Mouse (Mus musculus): ENCODE measurements around the gene Auh. TPM values are rescaled to one million over a fixed set of nuclear protein-coding genes. Genes with fewer than 3 reads are reported as not detected.

Auh gene
- polyA plus RNA-seq, 1 experiment from 2014 or later, result 61.7 TPM

DNA sequence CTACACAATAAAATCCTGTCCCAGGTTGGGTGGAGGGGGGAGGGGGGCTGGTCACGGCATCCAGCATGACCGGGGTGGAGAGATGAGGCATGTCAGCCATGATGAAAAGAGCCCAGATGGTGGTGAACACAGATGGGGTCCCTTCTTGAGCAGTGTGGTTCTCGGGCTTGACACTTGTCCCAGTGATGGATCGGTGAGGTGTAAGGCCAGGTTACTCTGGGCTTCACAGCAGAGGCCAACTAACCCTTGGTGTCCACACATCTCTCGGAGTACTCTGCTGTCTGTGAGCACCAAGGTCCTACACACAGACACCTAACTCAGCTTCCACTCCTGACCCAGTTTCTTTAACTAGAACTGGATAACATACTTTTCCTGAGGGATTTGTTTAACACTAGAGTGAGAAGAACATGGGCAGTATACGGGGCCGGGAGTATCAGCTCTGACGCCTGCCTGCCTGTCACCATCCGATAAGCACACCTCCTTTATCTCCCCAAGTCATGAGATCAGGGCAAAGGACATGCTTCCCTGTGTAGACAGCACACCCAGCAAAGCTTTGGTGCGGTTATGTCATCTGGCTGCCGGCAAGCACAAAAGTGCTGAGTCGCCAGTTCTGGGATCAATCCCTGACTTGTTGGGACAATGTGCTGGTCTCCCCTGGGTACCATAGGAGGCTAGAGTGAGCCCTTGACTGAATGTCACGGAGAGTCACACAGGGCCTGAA lies 98.3 kb downstream of the Auh start:
- H3K27me3 ChIP-seq (ENCODE audit: control insufficient read depth, insufficient read depth, low read length), result no peaks in the 10 kb centered on the region
- no peaks in the 10 kb centered on the region for H3K9me3 ChIP-seq (replicated peaks; ENCODE audit: control insufficient read depth, low read length)
- no peak overlapping the region for H3K9ac ChIP-seq (ENCODE audit: low read length)
- H3K4me3 ChIP-seq (ENCODE audit: low read length), result no peak overlapping the region
- H3K36me3 ChIP-seq (ENCODE audit: control insufficient read depth, insufficient read depth), result peaks cover 3% of the 10 kb centered on the region; the same call in 1 of the 2 replicates
- no peak for ATAC-seq (replicated peaks; ENCODE audit: extremely low read depth, insufficient read depth, low FRiP score)
- WGBS, result 53% methylated on average over 13 of the region's 13 CpGs
- H3K4me2 ChIP-seq (ENCODE audit: low read depth, low read length), result no peak overlapping the region
- H3K27ac ChIP-seq (ENCODE audit: low read length), result no peak overlapping the region
- peaks cover 8% of the 10 kb centered on the region for H3K4me1 ChIP-seq (ENCODE audit: control insufficient read depth, insufficient read depth, low read length)

DNA sequence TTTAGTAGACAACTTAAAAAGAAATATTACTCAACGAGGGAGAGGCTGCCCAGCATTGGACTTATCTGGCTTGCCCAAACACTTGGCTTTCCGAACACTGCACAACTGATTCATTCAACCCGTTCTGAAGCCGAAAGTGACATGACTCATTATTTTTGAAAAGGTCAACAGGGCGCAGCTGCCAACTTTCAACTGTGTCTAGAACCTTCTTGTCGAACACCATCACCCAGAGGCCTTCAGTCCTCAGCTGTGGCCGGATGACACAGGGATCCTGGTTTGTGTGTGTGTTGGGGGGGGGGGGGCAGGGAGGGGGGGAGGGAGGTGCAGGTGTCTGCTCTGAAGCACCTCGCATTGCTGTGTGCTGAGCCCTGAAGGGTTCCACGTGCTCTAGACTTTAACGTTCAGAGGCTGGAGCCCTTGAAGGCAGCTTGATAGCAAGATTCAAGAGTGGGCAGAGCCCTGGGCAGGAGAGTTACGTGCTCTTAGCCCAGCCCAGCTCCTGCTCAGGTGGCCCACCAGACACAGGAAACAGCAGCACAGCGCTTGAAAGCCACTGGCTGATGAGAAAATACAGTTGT lies 100.4 kb downstream of the Auh start:
- Histone ChIP-seq H3K4me1 (ENCODE audit: control insufficient read depth, insufficient read depth, low read length) (peaks cover 10% of the 10 kb centered on the region), H3K4me2 (ENCODE audit: low read depth, low read length) (no peak overlapping the region), H3K9me3 (replicated peaks; ENCODE audit: control insufficient read depth, low read length) (no peaks in the 10 kb centered on the region), H3K27ac (ENCODE audit: low read length) (peak overlapping the region; percentile 46; the same call in 1 of the 2 replicates), H3K36me3 (ENCODE audit: control insufficient read depth, insufficient read depth) (peaks cover 3% of the 10 kb centered on the region; the same call in 1 of the 2 replicates), H3K27me3 (ENCODE audit: control insufficient read depth, insufficient read depth, low read length) (no peaks in the 10 kb centered on the region), H3K9ac (ENCODE audit: low read length) (no peak overlapping the region), H3K4me3 (ENCODE audit: low read length) (no peak overlapping the region)
- 60% methylated on average over 12 of the region's 12 CpGs for WGBS
- peak; percentile 56 for ATAC-seq (replicated peaks; ENCODE audit: extremely low read depth, insufficient read depth, low FRiP score)

DNA sequence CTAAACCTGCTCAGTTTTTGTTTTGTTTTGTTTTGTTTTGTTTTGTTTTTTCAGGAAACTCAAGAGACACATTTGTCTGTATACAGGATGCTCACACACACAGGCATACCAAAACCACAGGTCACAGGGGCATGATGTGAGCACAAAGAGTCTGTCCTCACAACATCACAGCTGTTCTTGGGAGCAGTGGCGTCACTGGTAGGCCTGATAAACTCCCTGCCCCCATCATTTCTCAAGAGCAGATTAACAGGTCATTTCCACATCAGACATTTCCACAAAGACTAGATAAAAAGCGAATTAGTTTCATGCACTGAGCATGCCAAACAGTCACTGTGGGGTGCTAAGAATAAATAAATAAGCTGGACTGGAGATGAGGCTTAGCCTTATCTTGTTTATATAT lies 101.3 kb downstream of the Auh start:
- Histone ChIP-seq H3K9me3 (replicated peaks; ENCODE audit: control insufficient read depth, low read length) (no peaks in the 10 kb centered on the region), H3K36me3 (ENCODE audit: control insufficient read depth, insufficient read depth) (peaks cover under 1% of the 10 kb centered on the region; the same call in 1 of the 2 replicates), H3K4me3 (ENCODE audit: low read length) (no peak overlapping the region), H3K27me3 (ENCODE audit: control insufficient read depth, insufficient read depth, low read length) (no peaks in the 10 kb centered on the region), H3K27ac (ENCODE audit: low read length) (no peak overlapping the region), H3K4me2 (ENCODE audit: low read depth, low read length) (no peak overlapping the region), H3K4me1 (ENCODE audit: control insufficient read depth, insufficient read depth, low read length) (peaks cover 10% of the 10 kb centered on the region), H3K9ac (ENCODE audit: low read length) (no peak overlapping the region)
- WGBS, result 46% methylated on average over 2 of the region's 2 CpGs
- no peak for ATAC-seq (replicated peaks; ENCODE audit: extremely low read depth, insufficient read depth, low FRiP score)

DNA sequence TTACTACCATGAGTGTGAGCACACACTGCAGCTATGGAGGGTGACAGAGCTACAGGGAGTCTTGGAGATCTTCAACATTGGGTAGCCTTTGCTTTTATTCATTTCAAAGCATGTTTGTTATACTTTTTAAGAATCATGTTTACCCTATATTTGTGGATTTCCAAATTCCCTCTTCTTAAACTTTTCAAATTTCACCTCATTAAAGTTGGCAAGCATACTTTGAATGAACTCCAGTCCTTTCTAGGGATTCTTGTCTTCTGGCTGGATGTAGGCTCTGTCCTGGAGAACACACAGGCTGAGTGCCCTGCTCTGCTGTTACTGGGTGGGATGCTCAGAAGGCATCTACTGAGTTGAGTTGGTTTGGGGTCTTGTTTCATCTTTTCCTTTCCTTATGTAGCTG lies 102.8 kb downstream of the Auh start:
- no peak for ATAC-seq (replicated peaks; ENCODE audit: extremely low read depth, insufficient read depth, low FRiP score)
- H3K4me3 ChIP-seq (ENCODE audit: low read length), result no peak overlapping the region
- no peaks in the 10 kb centered on the region for H3K9me3 ChIP-seq (replicated peaks; ENCODE audit: control insufficient read depth, low read length)
- no peak overlapping the region for H3K27ac ChIP-seq (ENCODE audit: low read length)
- H3K9ac ChIP-seq (ENCODE audit: low read length), result no peak overlapping the region
- H3K4me1 ChIP-seq (ENCODE audit: control insufficient read depth, insufficient read depth, low read length), result peaks cover 26% of the 10 kb centered on the region
- H3K36me3 ChIP-seq (ENCODE audit: control insufficient read depth, insufficient read depth), result no peaks in the 10 kb centered on the region
- H3K27me3 ChIP-seq (ENCODE audit: control insufficient read depth, insufficient read depth, low read length), result no peaks in the 10 kb centered on the region
- no peak overlapping the region for H3K4me2 ChIP-seq (ENCODE audit: low read depth, low read length)

DNA sequence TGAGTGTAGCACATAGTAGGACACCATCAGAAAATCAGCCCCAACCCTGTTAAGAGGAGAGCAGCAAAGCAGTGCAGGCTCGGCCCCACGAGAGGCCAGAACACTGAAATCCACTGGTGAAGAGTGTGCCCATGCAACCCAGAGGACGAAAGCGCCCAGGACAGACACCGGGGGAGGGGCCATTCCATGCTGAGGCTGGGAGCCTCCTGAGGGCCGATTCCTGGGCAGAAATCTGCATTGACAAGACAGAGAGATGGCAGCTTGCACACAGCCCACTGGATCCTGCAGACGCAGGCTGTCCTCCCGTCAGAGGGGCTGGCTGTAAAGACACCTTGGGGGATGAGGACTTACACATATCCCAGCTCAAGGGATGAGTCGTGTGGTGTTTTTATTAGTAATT lies 104.7 kb downstream of the Auh start:
- Histone ChIP-seq H3K4me1 (ENCODE audit: control insufficient read depth, insufficient read depth, low read length) (peaks cover 32% of the 10 kb centered on the region), H3K27ac (ENCODE audit: low read length) (no peak overlapping the region), H3K9ac (ENCODE audit: low read length) (no peak overlapping the region), H3K27me3 (ENCODE audit: control insufficient read depth, insufficient read depth, low read length) (no peaks in the 10 kb centered on the region), H3K4me2 (ENCODE audit: low read depth, low read length) (no peak overlapping the region), H3K36me3 (ENCODE audit: control insufficient read depth, insufficient read depth) (no peaks in the 10 kb centered on the region), H3K4me3 (ENCODE audit: low read length) (no peak overlapping the region), H3K9me3 (replicated peaks; ENCODE audit: control insufficient read depth, low read length) (no peaks in the 10 kb centered on the region)
- ATAC-seq (replicated peaks; ENCODE audit: extremely low read depth, insufficient read depth, low FRiP score), result no peak
- 64% methylated on average over 9 of the region's 9 CpGs for WGBS

DNA sequence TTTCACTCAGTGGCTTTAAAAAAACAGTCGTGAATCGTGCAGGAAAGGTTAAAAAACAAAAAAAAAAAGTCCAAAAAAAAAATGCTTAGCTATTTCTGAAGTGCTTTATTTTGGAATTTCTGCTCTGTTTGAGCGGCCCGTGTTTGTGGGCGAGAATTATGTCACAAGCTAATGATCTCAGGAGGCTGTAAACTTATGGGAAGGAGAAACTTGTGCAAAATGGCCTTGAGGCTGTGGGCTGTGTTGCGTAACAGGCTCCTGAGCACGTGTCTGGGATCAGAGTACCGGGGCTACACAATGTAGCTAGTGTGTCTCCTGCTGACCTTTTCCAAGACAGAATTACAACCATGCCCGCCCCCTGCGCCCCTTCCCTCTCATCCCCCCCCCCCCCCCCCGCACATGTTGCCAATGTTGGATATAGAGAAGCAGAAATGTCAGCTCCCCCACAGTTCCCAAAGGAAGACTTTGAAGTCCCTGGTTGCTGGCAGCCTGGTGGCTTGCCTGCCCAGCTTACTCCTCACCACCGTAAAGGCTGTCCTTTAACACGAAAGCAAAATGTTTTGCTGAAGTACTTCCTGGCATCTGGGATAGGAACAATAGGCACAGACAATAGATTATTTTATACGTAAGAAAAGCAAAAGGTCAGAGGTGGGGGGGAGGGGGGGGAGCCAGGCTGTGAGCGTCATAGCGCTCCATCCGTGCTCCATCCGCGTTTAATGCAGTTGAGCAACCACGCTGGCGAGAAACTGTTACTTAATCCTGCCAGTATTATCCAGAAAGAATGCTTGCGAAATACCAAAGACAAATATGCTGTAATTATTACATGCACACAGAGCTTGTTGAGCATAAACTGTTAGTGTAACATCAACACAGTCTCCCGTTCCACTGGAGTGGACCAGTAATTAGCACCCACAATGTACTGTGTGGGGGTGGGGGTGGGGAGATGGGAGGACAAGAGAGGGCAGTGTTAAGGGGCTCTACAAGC lies 107.0 kb downstream of the Auh start:
- Histone ChIP-seq H3K9ac (ENCODE audit: low read length) (no peak overlapping the region), H3K27ac (ENCODE audit: low read length) (peak overlapping the region; percentile 61), H3K9me3 (replicated peaks; ENCODE audit: control insufficient read depth, low read length) (no peaks in the 10 kb centered on the region), H3K36me3 (ENCODE audit: control insufficient read depth, insufficient read depth) (no peaks in the 10 kb centered on the region), H3K4me1 (ENCODE audit: control insufficient read depth, insufficient read depth, low read length) (peaks cover 45% of the 10 kb centered on the region), H3K27me3 (ENCODE audit: control insufficient read depth, insufficient read depth, low read length) (no peaks in the 10 kb centered on the region), H3K4me2 (ENCODE audit: low read depth, low read length) (no peak overlapping the region), H3K4me3 (ENCODE audit: low read length) (no peak overlapping the region)
- no peak for ATAC-seq (replicated peaks; ENCODE audit: extremely low read depth, insufficient read depth, low FRiP score)
- WGBS, result 41% methylated on average over 22 of the region's 23 CpGs

DNA sequence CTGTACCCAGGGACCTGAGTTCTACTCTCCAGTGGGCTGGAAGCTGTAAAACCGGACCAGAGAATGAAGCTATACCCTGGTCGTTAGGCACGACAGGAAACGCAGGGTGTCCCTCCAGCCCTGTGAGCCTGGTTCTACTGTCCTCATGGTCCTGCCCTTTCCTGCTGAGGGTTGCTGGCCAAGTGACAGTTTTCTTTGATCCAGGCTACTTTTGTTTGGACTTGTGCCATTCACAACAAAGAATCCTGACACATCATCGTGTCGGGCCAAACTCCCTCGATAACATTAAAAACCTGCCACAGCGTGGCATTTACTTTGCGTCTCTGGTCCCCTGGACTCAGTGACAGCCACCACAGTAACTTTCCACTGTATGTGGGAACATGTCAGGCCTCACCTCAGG lies 107.9 kb downstream of the Auh start:
- Histone ChIP-seq H3K27ac (ENCODE audit: low read length) (peak overlapping the region; percentile 61), H3K4me1 (ENCODE audit: control insufficient read depth, insufficient read depth, low read length) (peaks cover 45% of the 10 kb centered on the region), H3K27me3 (ENCODE audit: control insufficient read depth, insufficient read depth, low read length) (no peaks in the 10 kb centered on the region), H3K4me2 (ENCODE audit: low read depth, low read length) (no peak overlapping the region), H3K36me3 (ENCODE audit: control insufficient read depth, insufficient read depth) (no peaks in the 10 kb centered on the region), H3K9ac (ENCODE audit: low read length) (no peak overlapping the region), H3K4me3 (ENCODE audit: low read length) (no peak overlapping the region), H3K9me3 (replicated peaks; ENCODE audit: control insufficient read depth, low read length) (no peaks in the 10 kb centered on the region)
- WGBS, result 18% methylated on average over 9 of the region's 9 CpGs
- ATAC-seq (replicated peaks; ENCODE audit: extremely low read depth, insufficient read depth, low FRiP score), result peak; percentile 54; the same call in 1 of the 2 replicates

DNA sequence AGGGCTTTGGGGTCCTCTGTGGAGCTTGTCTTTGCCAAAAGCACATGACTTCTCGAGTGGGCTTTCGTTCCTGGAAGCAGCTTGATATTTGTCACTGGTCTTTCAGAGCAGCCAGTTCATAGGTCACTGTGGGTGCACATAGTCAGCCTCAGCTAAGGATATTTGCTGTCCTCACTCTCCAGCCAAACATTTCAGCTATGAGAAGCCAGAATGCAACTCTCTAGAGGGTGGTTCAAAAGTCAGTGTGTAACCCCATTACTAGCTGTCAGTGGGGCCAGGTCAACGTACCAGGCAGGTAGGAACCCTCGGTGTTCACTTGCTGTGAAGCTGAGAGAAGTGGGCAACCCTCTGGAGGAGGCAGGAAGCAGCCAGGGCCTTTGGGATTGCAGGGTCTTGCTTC lies 109.6 kb downstream of the Auh start:
- Histone ChIP-seq H3K4me2 (ENCODE audit: low read depth, low read length) (no peak overlapping the region), H3K27me3 (ENCODE audit: control insufficient read depth, insufficient read depth, low read length) (no peaks in the 10 kb centered on the region), H3K36me3 (ENCODE audit: control insufficient read depth, insufficient read depth) (no peaks in the 10 kb centered on the region), H3K27ac (ENCODE audit: low read length) (no peak overlapping the region), H3K4me1 (ENCODE audit: control insufficient read depth, insufficient read depth, low read length) (peaks cover 45% of the 10 kb centered on the region), H3K9me3 (replicated peaks; ENCODE audit: control insufficient read depth, low read length) (no peaks in the 10 kb centered on the region), H3K9ac (ENCODE audit: low read length) (no peak overlapping the region), H3K4me3 (ENCODE audit: low read length) (no peak overlapping the region)
- 55% methylated on average over 4 of the region's 4 CpGs for WGBS
- no peak for ATAC-seq (replicated peaks; ENCODE audit: extremely low read depth, insufficient read depth, low FRiP score)
